Mouse (Mus musculus) megakaryocyte progenitor cell, adult 5-6 weeks (primary cell): ENCODE data around the gene Rassf9. TPM values are rescaled to one million over a fixed set of nuclear protein-coding genes. Genes with fewer than 3 reads are reported as not detected.

Experiments
- ATAC-seq: replicated peaks from 2 replicates; pipeline ENCODE4 v1.8.0; 2016; ENCODE audit warnings: mild to moderate bottlenecking, moderate TSS enrichment, inconsistent platforms; ENCODE audit not compliant: poor library complexity
- total RNA-seq, 2 experiments: library from RNA; stranded (forward) in 1 of 2; stranded (reverse) in 1 of 2; fragments of 157-497, 149-512 nt in 1 of 2; fragments of 200-1000 nt in 1 of 2; gene quantifications; 2 replicates each; pipeline versions ENCODE4 v1.2.3 to v1.2.4; 2015 to 2017

Rassf9 gene
- not detected in 2 replicates for total RNA-seq (2015)
- not detected in 2 replicates for total RNA-seq (2017)

DNA sequence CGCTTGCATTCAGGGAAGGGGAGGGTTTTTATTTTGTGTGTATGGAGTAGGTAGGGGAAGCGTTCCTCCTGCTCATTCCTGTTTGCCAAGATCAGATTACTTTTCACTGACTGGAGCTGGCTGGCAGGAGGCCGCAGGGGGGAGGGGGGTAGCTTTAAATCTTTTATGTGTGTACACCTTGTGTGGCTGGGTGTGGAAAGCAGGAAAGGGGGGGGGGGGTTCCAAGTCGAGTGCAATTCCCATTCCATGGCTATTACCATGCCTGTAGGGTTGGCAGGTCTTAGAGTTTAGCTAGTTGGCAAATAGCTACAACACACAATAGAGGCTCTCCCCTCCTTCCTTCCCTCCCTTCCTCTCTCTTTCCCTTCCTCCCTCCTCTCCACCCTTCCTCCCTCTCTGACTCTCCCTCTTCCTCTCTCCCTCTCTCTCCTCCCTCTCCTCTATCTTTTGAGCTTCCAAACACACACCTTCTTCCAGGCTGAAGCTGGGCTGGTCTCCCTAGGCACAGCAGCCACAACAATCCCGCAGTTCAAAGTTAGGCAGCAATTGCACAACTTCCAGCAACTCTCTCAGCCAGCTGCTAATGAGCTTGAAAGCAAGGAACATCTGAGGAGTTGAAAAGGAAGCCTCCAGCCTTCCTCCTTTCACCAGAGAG lies at the start of gene Rassf9:
Gene Rassf9, plus strand, starts transcription at position 416 of the 655 bp plus-strand sequence.
- ATAC-seq: peak; percentile 85

DNA sequence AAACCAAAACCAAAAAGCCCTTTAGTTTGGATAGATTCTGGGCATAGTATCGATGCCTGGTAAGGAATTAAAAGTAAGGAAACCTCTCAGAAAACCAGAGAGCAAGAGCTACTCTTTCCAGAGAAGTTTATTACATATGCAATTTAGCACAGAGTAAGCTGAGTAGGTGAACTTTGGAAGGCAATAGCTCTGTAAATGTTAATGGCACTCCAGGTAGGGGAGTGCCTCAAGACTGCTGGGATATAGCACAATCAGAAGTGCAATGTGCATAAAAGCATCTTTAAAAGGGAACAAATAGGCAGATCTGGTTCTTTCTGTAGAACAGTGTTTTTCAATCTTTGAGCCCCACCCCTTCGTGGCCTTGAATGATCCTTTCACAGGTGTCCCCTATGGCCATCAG lies 42.6 kb upstream of the Rassf9 start:
- ATAC-seq: no peak

DNA sequence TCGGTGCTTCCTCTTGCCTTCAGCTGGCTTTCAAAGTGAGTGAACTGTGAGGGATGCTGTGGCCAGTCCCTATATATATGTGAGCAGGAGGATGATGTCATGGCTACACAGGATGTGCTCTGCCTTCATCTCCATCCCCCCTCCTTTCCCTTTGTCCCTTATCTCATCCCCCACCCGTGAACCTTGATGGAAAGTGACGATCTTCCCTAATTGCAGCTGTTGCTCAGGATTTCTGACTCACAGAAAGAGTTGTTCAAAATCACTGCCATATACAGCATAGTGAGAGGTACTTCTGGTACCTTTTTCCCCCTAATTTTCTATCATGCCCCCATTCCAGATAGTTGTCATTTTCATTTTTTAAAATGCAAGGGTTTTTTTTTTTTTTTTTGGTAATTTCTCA lies 21.6 kb upstream of the Rassf9 start, which contains the start of gene Nts:
Gene Nts, minus strand, starts transcription at position 101 of the 400 bp plus-strand sequence.
- no peak for ATAC-seq

DNA sequence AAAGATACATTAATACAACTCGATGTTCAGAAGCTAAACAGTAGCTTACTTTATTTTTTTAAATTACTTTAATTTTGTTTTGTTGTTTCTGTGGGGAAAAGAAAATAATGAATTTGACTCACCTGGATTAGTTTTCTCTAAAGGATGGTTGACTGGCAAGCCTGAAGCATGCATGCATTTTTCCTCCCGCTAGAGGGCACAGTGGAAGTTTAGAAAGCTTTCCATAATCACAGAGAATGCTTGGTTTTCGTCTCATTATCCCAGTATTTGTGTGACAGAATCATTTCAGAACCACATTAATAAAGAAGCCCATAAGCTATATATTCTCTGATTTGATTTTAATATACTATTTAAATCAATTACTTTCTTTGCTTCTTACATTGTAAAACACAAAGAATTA lies 20.2 kb upstream of the Rassf9 start:
- ATAC-seq: peak; percentile 57

DNA sequence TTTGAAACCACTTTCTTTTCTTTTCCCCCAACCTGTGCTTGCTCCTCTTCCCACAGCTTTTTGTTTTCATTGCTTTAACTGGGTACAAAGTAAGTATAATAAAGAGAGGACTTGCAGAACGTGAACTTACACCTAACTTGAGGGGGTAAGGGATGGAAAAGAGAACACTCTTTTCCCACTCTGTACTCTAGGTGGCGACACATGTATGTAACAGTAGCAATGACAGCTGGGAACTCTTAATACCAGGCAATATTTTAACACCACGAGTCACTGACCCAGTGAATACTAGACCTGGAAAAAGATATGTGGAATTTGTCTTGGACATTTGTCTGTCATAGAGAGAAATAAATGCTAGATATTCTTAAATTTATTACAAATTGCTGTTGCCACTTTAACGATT lies 13.3 kb upstream of the Rassf9 start:
- peak; percentile 97 for ATAC-seq

GRCm38 (mm10) chr10:102507386-102507785 lies 4.6 kb upstream of the Rassf9 start:
- 0 out of 2 replicates have a peak, but pooled peaks have one; percentile 19 for ATAC-seq

DNA sequence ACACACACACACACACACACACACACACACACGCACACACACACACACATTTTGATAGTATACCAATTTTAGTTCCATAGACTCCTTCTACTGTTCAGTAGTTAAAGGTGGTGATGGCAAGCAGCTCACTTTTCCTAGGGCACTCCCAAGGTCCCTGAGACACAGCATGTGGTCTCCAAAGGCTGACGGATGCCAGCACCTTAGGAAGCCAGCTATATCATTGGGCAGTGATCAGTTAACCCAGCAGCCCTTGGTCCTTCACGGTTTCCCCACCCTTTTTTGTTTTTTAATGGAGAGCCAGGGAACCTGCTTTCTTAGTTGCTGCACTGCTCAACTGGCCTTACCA lies 588 bp upstream of the Rassf9 start:
- ATAC-seq: no peak

DNA sequence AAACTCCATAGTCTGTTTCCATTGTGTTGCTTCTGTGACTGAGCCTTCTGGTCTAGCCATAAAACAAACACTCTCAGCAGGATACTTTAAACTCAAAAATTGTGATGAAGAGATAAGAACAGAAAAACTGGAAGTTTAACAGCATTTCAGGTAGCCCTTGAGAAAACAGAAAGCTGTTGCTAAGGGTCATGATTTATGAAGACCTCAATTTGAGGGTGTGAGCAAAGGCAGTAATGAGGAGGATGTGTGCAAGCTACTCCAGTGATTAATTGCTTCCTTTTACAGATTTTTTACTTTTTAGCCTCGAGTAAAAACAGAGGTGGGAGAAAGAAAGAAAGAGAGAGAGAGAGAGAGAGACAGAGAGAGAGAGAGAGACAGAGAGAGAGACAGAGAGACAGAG lies 2.1 kb downstream of the Rassf9 start:
- no peak for ATAC-seq

DNA sequence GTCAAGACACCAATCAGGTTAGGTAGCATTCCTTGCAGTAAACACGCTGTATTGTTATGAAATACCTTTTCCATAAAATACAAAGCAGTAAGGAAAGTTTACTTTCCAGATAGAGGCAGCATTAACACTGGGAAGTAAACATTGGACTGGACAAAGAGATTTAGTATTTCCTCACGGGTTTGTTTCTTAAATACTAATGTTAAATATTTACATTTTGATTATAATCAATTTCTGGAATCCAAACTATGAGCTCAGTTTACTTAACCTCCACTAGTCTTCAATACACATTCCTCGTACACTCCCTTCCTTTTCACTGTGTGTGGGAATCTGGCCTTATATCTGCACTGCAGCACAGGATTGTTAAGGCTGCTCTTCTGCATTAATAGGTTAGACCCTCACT lies 15.9 kb downstream of the Rassf9 start:
- no peak for ATAC-seq

GRCm38 (mm10) chr10:102553941-102554340 lies 41.9 kb downstream of the Rassf9 start:
- no peak for ATAC-seq

DNA sequence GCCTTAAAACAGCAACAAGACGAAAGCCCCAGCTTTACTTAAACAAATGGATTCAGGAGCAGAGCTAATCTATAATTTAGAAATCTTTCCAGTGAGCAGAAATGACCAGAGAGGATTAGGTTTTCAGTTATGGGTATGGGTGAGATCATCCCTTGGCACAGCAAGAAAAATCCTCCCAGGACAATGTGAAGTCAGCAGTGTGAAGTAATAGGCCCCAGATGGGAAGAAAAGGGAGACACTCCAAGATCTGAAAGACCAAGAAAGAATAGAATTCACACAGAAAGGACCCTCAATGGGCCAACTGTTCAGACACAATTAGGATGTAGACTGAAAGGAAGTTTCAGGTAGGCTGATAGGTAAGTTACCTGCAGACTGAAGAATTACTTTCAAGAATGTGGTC lies 50.5 kb downstream of the Rassf9 start:
- ATAC-seq: no peak

- ATAC-seq: peak; percentile 69
These were observed 65.9 kb downstream of the Rassf9 start for GRCm38 (mm10) chr10:102577970-102578369.

- no peak for ATAC-seq
These were observed 82.3 kb downstream of the Rassf9 start for GRCm38 (mm10) chr10:102594306-102594705.

Other genes starting within 250 kb of the Rassf9 start
- not detected in 2 replicates for gene Nts, start 21.7 kb upstream of the Rassf9 start, total RNA-seq (2015)
- not detected in 2 replicates for gene Nts, start 21.7 kb upstream of the Rassf9 start, total RNA-seq (2017)